Comparison of ENCODE assay signal across 25 mouse cellular contexts in the genomic region with DNA sequence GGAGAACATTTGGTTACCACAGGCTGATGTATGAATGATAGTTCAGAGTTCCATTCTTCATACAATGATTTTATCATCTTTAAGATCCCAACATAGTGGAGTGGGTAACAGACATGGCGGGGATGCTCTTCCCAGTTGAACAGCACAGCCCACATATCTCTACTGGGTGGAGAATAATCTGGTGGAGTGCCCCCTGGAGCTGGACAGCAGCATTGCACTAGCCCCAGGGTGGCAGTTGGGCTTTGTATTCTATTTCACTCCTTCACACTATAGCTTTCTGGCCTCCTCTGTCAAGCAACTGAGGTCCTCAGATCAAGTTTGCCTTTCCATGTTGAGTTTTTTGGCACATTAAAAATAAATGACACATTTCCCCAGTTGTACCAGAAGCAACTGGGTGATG.
DNase-seq lines count a peak whose midpoint lies in the region; ATAC-seq and TF ChIP-seq lines count a peak whose summit lies in the region.
"Had no signal": no experiment of that assay in that cellular context is flagged by ENCODE, and none has a peak within 500 bp of the region (broad histone marks: within the 10 kb centered on the region; RNA-seq: fewer than 3 reads in every experiment).

No protein-coding gene starts in this region.

- TF ChIP-seq POLR2A in heart, adult 2 months (IDR thresholded peaks at IDR 0.05; ENCODE audit: insufficient read depth, low read depth, low read length), result no peak
- TF ChIP-seq POLR2A in brain, embryonic 14.5 days (IDR thresholded peaks at IDR 0.05; ENCODE audit: borderline replicate concordance, extremely low read depth, insufficient read depth, insufficient read length, poor library complexity, severe bottlenecking), result no peak

- H3K4me1 ChIP-seq in heart, adult 2 months (ENCODE audit: control insufficient read depth, insufficient read depth, low read length), result no peaks in the 10 kb centered on the region
- no peaks in the 10 kb centered on the region for H3K4me1 ChIP-seq in lung, postnatal 0 days (ENCODE audit: insufficient read depth, low read depth, low read length)
- H3K4me1 ChIP-seq in midbrain, embryonic 11.5 days (ENCODE audit: control insufficient read depth, insufficient read depth, low read length), result no peaks in the 10 kb centered on the region
- H3K4me1 ChIP-seq: embryonic facial prominence, embryonic 15.5 days; forebrain, embryonic 10.5 days; heart, embryonic 15.5 days; hindbrain, embryonic 10.5 days had no signal

- 100% methylated on average over 1 of the region's 1 CpGs for WGBS in heart, adult 2 months
- 85% methylated on average over 1 of the region's 1 CpGs for WGBS in lung, postnatal 0 days
- WGBS in midbrain, embryonic 11.5 days, result 86% methylated on average over 1 of the region's 1 CpGs

- H3K36me3 ChIP-seq in heart, adult 2 months (ENCODE audit: control insufficient read depth, insufficient read depth, low read length), result no peaks in the 10 kb centered on the region
- H3K36me3 ChIP-seq in lung, postnatal 0 days (ENCODE audit: insufficient read depth, low read length), result no peaks in the 10 kb centered on the region
- H3K36me3 ChIP-seq in midbrain, embryonic 11.5 days (ENCODE audit: control insufficient read depth, insufficient read depth, low read length), result no peaks in the 10 kb centered on the region
- H3K36me3 ChIP-seq: embryonic facial prominence, embryonic 15.5 days; forebrain, embryonic 10.5 days; G1E; heart, embryonic 15.5 days; hindbrain, embryonic 10.5 days had no signal

- H3K27me3 ChIP-seq in heart, adult 2 months (ENCODE audit: control insufficient read depth, insufficient read depth, low read length), result no peaks in the 10 kb centered on the region
- H3K27me3 ChIP-seq in lung, postnatal 0 days (replicated peaks; ENCODE audit: insufficient read depth, low read length), result no peaks in the 10 kb centered on the region
- H3K27me3 ChIP-seq in midbrain, embryonic 11.5 days (ENCODE audit: control insufficient read depth, insufficient read depth, low read length), result no peaks in the 10 kb centered on the region
- H3K27me3 ChIP-seq: embryonic facial prominence, embryonic 15.5 days; heart, embryonic 15.5 days had no signal

- H3K27ac ChIP-seq in heart, adult 2 months, result no peak overlapping the region
- no peak overlapping the region for H3K27ac ChIP-seq in left cerebral cortex, adult 2 months
- no peak overlapping the region for H3K27ac ChIP-seq in lung, postnatal 0 days (ENCODE audit: low read length)
- H3K27ac ChIP-seq in midbrain, embryonic 11.5 days (ENCODE audit: low read depth, low read length), result no peak overlapping the region
- H3K27ac ChIP-seq: embryonic facial prominence, embryonic 15.5 days; forebrain, embryonic 10.5 days; heart, embryonic 15.5 days; hindbrain, embryonic 10.5 days; hindbrain, embryonic 14.5 days had no signal

- no peaks in the 10 kb centered on the region for H3K9me3 ChIP-seq in lung, postnatal 0 days (ENCODE audit: low read length)
- no peaks in the 10 kb centered on the region for H3K9me3 ChIP-seq in midbrain, embryonic 11.5 days (ENCODE audit: control insufficient read depth, low read length)
- H3K9me3 ChIP-seq: embryonic facial prominence, embryonic 15.5 days; forebrain, embryonic 10.5 days; heart, embryonic 15.5 days; hindbrain, embryonic 10.5 days had no signal

- no peak for ATAC-seq in lung, postnatal 0 days
- ATAC-seq in midbrain, embryonic 11.5 days (ENCODE audit: low FRiP score), result no peak
- ATAC-seq: forebrain, embryonic 14.5 days had no signal

- H3K4me2 ChIP-seq in lung, postnatal 0 days (replicated peaks; ENCODE audit: low read depth, low read length), result no peak overlapping the region
- H3K4me2 ChIP-seq in midbrain, embryonic 11.5 days, result no peak overlapping the region
- H3K4me2 ChIP-seq: embryonic facial prominence, embryonic 15.5 days; heart, embryonic 11.5 days; heart, embryonic 15.5 days; hindbrain, embryonic 14.5 days had no signal

- TF ChIP-seq CTCF in heart, adult 2 months (IDR thresholded peaks at IDR 0.05), result peak; percentile 33
- TF ChIP-seq CTCF in left cerebral cortex, adult 2 months (IDR thresholded peaks at IDR 0.05), result peak; percentile 15
- TF ChIP-seq CTCF in lung, postnatal 0 days (IDR thresholded peaks at IDR 0.05), result 0 out of 2 replicates have a peak, but pooled peaks have one; percentile 7
- TF ChIP-seq CTCF in brain, embryonic 14.5 days (IDR thresholded peaks at IDR 0.05; ENCODE audit: borderline replicate concordance, extremely low read depth, insufficient read depth, insufficient read length), result peak; percentile 13; the same call in 1 of the 2 replicates

- no peaks in the 10 kb centered on the region for H3K79me2 ChIP-seq in heart, adult 2 months (replicated peaks; ENCODE audit: control insufficient read depth, insufficient read depth, low read length)

- TF ChIP-seq EP300 in heart, adult 2 months (IDR thresholded peaks at IDR 0.05; ENCODE audit: insufficient read depth, low read depth, low read length), result no peak
- TF ChIP-seq EP300 in lung, postnatal 0 days (IDR thresholded peaks at IDR 0.05), result no peak

- H3K9ac ChIP-seq in heart, adult 2 months (ENCODE audit: low read depth, low read length), result no peak overlapping the region
- H3K9ac ChIP-seq in lung, postnatal 0 days (replicated peaks; ENCODE audit: low read depth), result no peak overlapping the region
- H3K9ac ChIP-seq in midbrain, embryonic 11.5 days (ENCODE audit: low read length), result no peak overlapping the region
- H3K9ac ChIP-seq: embryonic facial prominence, embryonic 15.5 days; heart, embryonic 15.5 days; hindbrain, embryonic 14.5 days had no signal

- intact Hi-C loops in heart, adult 2 months (cut with DNase I), result no loop called here
- intact Hi-C loops in heart, postnatal 25 days (cut with DNase I), result no loop called here
- intact Hi-C loops in left cerebral cortex, adult 2 months (cut with DNase I), result no loop called here
- intact Hi-C loops in left cerebral cortex, postnatal 25 days (cut with DNase I), result no loop called here

- no peak overlapping the region for H3K4me3 ChIP-seq in heart, adult 2 months
- H3K4me3 ChIP-seq in left cerebral cortex, adult 2 months, result no peak overlapping the region
- no peak overlapping the region for H3K4me3 ChIP-seq in lung, postnatal 0 days (ENCODE audit: low read depth, low read length)
- H3K4me3 ChIP-seq in midbrain, embryonic 11.5 days (ENCODE audit: low read depth, low read length), result no peak overlapping the region
- H3K4me3 ChIP-seq: embryonic facial prominence, embryonic 15.5 days; erythroblast, embryonic 14.5 days; forebrain, embryonic 10.5 days; heart, embryonic 15.5 days; hindbrain, embryonic 10.5 days had no signal

- DNase-seq in heart, adult 2 months, result no peak
- no peak for DNase-seq in heart, postnatal 25 days (ENCODE audit: low spot score)
- no peak for DNase-seq in left cerebral cortex, adult 2 months (ENCODE audit: extremely low spot score in 1 of 2, low spot score in 2 of 2)
- no peak for DNase-seq in left cerebral cortex, postnatal 25 days (ENCODE audit: low spot score in 2 of 2)
- no peak for DNase-seq in lung, postnatal 0 days (ENCODE audit: low spot score)
- DNase-seq in lung, postnatal 14 days, result no peak
- DNase-seq in brain, embryonic 14.5 days (ENCODE audit: low read depth), result no peak
- DNase-seq in midbrain, embryonic 11.5 days (ENCODE audit: low spot score, missing footprints), result no peak
- DNase-seq: adrenal gland, adult 8-10 months; cerebellum, adult 11 months; cerebellum, adult 8-10 months; cerebellum, postnatal 14 days; embryo, embryonic 11 days; gastrocnemius, postnatal 36 days; heart, adult 18-20 months; heart, postnatal 14 days had no signal
